Comparison of ENCODE assay signal across 2 mouse cellular contexts in genomic region chr5:73280567-73280850, GRCm38 (mm10).
TF ChIP-seq lines count a peak whose summit lies in the region.

No protein-coding gene starts in this region.

TF ChIP-seq in CH12.LX, 34 proteins besides CTCF, POLR2A, EP300 and RAD21:
- TF ChIP-seq NRF1 (IDR thresholded peaks at IDR 0.05; ENCODE audit: low read depth, low read length): no peak
- TF ChIP-seq RCOR1 (conservative IDR thresholded peaks at IDR 0.05; ENCODE audit: low read depth, low read length): no peak
- no peak for TF ChIP-seq JUND (conservative IDR thresholded peaks at IDR 0.05; ENCODE audit: low read depth, low read length)
- TF ChIP-seq BHLHE40 (IDR thresholded peaks at IDR 0.05; ENCODE audit: low read depth, low read length): no peak; the same call in 1 of the 2 replicates
- no peak for TF ChIP-seq ZMIZ1 (IDR thresholded peaks at IDR 0.05; ENCODE audit: low read depth, low read length)
- no peak for TF ChIP-seq MAFK (IDR thresholded peaks at IDR 0.05; ENCODE audit: insufficient replicate concordance, low read length)
- TF ChIP-seq POLR2AphosphoS2 (IDR thresholded peaks at IDR 0.05; ENCODE audit: low read depth, low read length): no peak
- no peak for TF ChIP-seq SMC3 (IDR thresholded peaks at IDR 0.05; ENCODE audit: low read depth, low read length)
- no peak for TF ChIP-seq MAZ (IDR thresholded peaks at IDR 0.05; ENCODE audit: low read depth, low read length)
- no peak for TF ChIP-seq ZC3H11A (IDR thresholded peaks at IDR 0.05; ENCODE audit: low read depth, low read length)
- no peak for TF ChIP-seq NELFE (IDR thresholded peaks at IDR 0.05; ENCODE audit: low read depth, low read length)
- TF ChIP-seq UBTF (IDR thresholded peaks at IDR 0.05; ENCODE audit: low read depth, low read length): no peak
- TF ChIP-seq MEF2A (IDR thresholded peaks at IDR 0.05; ENCODE audit: borderline replicate concordance, low read depth, low read length): no peak
- no peak for TF ChIP-seq CHD1 (IDR thresholded peaks at IDR 0.05; ENCODE audit: low read depth, low read length)

TF ChIP-seq in MEL, 35 proteins besides CTCF, POLR2A, EP300 and RAD21:
- TF ChIP-seq GATA1 (IDR thresholded peaks at IDR 0.05; ENCODE audit: low read depth, low read length) (no peak), POLR2AphosphoS5 (IDR thresholded peaks at IDR 0.05; ENCODE audit: borderline replicate concordance, low read depth, low read length) (no peak), UBTF (IDR thresholded peaks at IDR 0.05; ENCODE audit: borderline replicate concordance, insufficient read depth, low read depth, low read length) (no peak), JUND (IDR thresholded peaks at IDR 0.05; ENCODE audit: low read depth, low read length) (no peak), ZC3H11A (IDR thresholded peaks at IDR 0.05; ENCODE audit: low read depth, low read length) (no peak)
